Mouse (Mus musculus) G1E (cell line): Measurements from ENCODE around the gene Cdkal1.

Experiments used
- CTCF ChIP-seq: IDR thresholded peaks from 2 replicates; pipeline ENCODE4 v1.5.1; 2012; ENCODE audit warnings: low read depth, low read length, inconsistent platforms, mixed read lengths
- GATA1 ChIP-seq: IDR thresholded peaks from 2 replicates; pipeline ENCODE4 v1.6.1; 2012; ENCODE audit warnings: borderline replicate concordance, low read length, inconsistent platforms, mixed read lengths
- POLR2AphosphoS5 ChIP-seq: IDR thresholded peaks from 2 replicates; pipeline ENCODE4 v1.6.1; 2012; ENCODE audit warnings: low read depth, low read length, inconsistent platforms; ENCODE audit not compliant: insufficient replicate concordance

- TF ChIP-seq CTCF (no peak), POLR2AphosphoS5 (no peak), GATA1 (no peak)
These were observed 158.2 kb downstream of the Cdkal1 start for GRCm38 (mm10) chr13:29697230-29697629.
